Comparison of ENCODE assay signal across 18 mouse cellular contexts in the genomic region with DNA sequence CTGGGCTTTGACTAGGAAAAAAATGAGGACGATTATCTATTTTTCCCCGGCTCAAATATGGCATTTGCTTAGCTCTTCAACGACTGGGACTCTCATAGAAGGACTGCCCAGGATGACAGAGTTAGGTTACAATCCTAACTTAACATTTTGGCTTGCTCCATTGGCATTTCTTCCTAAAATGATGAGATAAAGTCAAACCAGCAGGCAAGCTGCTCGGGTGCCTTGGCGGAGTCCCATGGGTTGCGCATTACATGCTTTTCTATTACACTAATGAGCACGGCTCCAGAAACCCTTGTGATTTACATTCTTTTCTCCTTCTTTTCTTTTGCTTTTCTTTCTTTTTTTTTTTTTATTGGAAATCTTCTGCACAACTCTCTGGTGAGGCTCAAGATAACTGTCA.
DNase-seq lines count a peak whose midpoint lies in the region; ATAC-seq and TF ChIP-seq lines count a peak whose summit lies in the region.
"Had no signal": no experiment of that assay in that cellular context is flagged by ENCODE, and none has a peak within 500 bp of the region (broad histone marks: within the 10 kb centered on the region; RNA-seq: fewer than 3 reads in every experiment).

No protein-coding gene starts in this region.

- no peak overlapping the region for H3K4me3 ChIP-seq in forebrain, embryonic 14.5 days (ENCODE audit: low read depth, low read length)
- H3K4me3 ChIP-seq in forebrain, embryonic 11.5 days (ENCODE audit: low read depth, low read length) = no peak overlapping the region
- H3K4me3 ChIP-seq in lung, postnatal 0 days (ENCODE audit: low read depth, low read length) = no peak overlapping the region
- H3K4me3 ChIP-seq: embryonic facial prominence, embryonic 15.5 days; forebrain, embryonic 13.5 days; hindbrain, embryonic 10.5 days; limb, embryonic 13.5 days; midbrain, embryonic 12.5 days had no signal

- H3K9ac ChIP-seq in forebrain, embryonic 14.5 days (ENCODE audit: low read length) = no peak overlapping the region
- H3K9ac ChIP-seq in forebrain, embryonic 11.5 days (ENCODE audit: low read length) = no peak overlapping the region
- H3K9ac ChIP-seq in lung, postnatal 0 days (replicated peaks; ENCODE audit: low read depth) = no peak overlapping the region
- H3K9ac ChIP-seq: embryonic facial prominence, embryonic 15.5 days; forebrain, embryonic 13.5 days; limb, embryonic 13.5 days; liver, embryonic 14.5 days; midbrain, embryonic 12.5 days had no signal

- TF ChIP-seq EP300 in lung, postnatal 0 days (IDR thresholded peaks at IDR 0.05) = no peak

- ATAC-seq in forebrain, embryonic 14.5 days = no peak
- no peak for ATAC-seq in forebrain, embryonic 11.5 days (replicated peaks; ENCODE audit: low FRiP score)
- ATAC-seq in lung, postnatal 0 days = no peak
- ATAC-seq: forebrain, embryonic 13.5 days had no signal

- no peaks in the 10 kb centered on the region for H3K4me1 ChIP-seq in forebrain, embryonic 14.5 days (ENCODE audit: control insufficient read depth, insufficient read depth, low read length)
- H3K4me1 ChIP-seq in forebrain, embryonic 11.5 days (replicated peaks; ENCODE audit: control insufficient read depth, insufficient read depth, low read length) = no peaks in the 10 kb centered on the region
- peaks cover 17% of the 10 kb centered on the region; the same call in 1 of the 2 replicates for H3K4me1 ChIP-seq in lung, postnatal 0 days (ENCODE audit: insufficient read depth, low read depth, low read length)
- H3K4me1 ChIP-seq: forebrain, embryonic 13.5 days had no signal

- WGBS in forebrain, embryonic 14.5 days = 69% methylated on average over 7 of the region's 7 CpGs
- WGBS in forebrain, embryonic 11.5 days = 85% methylated on average over 7 of the region's 7 CpGs
- WGBS in lung, postnatal 0 days = 54% methylated on average over 7 of the region's 7 CpGs

- H3K36me3 ChIP-seq in forebrain, embryonic 14.5 days (ENCODE audit: control insufficient read depth, insufficient read depth, low read length) = no peaks in the 10 kb centered on the region
- H3K36me3 ChIP-seq in forebrain, embryonic 11.5 days (ENCODE audit: control insufficient read depth, insufficient read depth, low read length) = no peaks in the 10 kb centered on the region
- 0 out of 2 replicates have a peak, but pooled peaks cover 4% of the 10 kb centered on the region for H3K36me3 ChIP-seq in lung, postnatal 0 days (ENCODE audit: insufficient read depth, low read length)
- H3K36me3 ChIP-seq: embryonic facial prominence, embryonic 15.5 days; hindbrain, embryonic 10.5 days; midbrain, embryonic 12.5 days had no signal

- DNase-seq in forebrain, embryonic 14.5 days (ENCODE audit: low spot score) = peak; percentile 33
- DNase-seq in forebrain, embryonic 11.5 days (ENCODE audit: low spot score) = no peak
- peak; percentile 61 for DNase-seq in lung, postnatal 0 days (ENCODE audit: low spot score)
- no peak for DNase-seq in lung, adult 18-20 months
- DNase-seq in gastrocnemius, postnatal 25 days = peak; percentile 45
- DNase-seq in lung, postnatal 36 days = peak; percentile 54
- no peak for DNase-seq in thymus, postnatal 0 days (ENCODE audit: low spot score)
- no peak for DNase-seq in thymus, postnatal 10 days (ENCODE audit: low spot score in 2 of 2)
- DNase-seq: cerebellum, adult 8-10 months; kidney, adult 2 months; kidney, postnatal 36 days; layer of hippocampus, adult 9-11 months had no signal

- H3K27ac ChIP-seq in forebrain, embryonic 14.5 days (ENCODE audit: low read depth, low read length) = no peak overlapping the region
- no peak overlapping the region for H3K27ac ChIP-seq in forebrain, embryonic 11.5 days (ENCODE audit: low read depth, low read length)
- no peak overlapping the region for H3K27ac ChIP-seq in lung, postnatal 0 days (ENCODE audit: low read length)
- H3K27ac ChIP-seq: embryonic facial prominence, embryonic 15.5 days; forebrain, embryonic 13.5 days; hindbrain, embryonic 10.5 days; limb, embryonic 13.5 days; liver, embryonic 14.5 days; midbrain, embryonic 12.5 days had no signal

- H3K4me2 ChIP-seq in forebrain, embryonic 14.5 days (ENCODE audit: low read length) = no peak overlapping the region
- H3K4me2 ChIP-seq in forebrain, embryonic 11.5 days (ENCODE audit: low read depth, low read length, severe bottlenecking) = no peak overlapping the region
- H3K4me2 ChIP-seq in lung, postnatal 0 days (replicated peaks; ENCODE audit: low read depth, low read length) = no peak overlapping the region
- H3K4me2 ChIP-seq: embryonic facial prominence, embryonic 15.5 days; forebrain, embryonic 13.5 days; limb, embryonic 13.5 days; midbrain, embryonic 12.5 days had no signal

- no peaks in the 10 kb centered on the region for H3K9me3 ChIP-seq in forebrain, embryonic 14.5 days (replicated peaks; ENCODE audit: control insufficient read depth, low read length)
- H3K9me3 ChIP-seq in forebrain, embryonic 11.5 days (ENCODE audit: control insufficient read depth, low read length) = no peaks in the 10 kb centered on the region
- no peaks in the 10 kb centered on the region for H3K9me3 ChIP-seq in lung, postnatal 0 days (ENCODE audit: low read length)
- H3K9me3 ChIP-seq: embryonic facial prominence, embryonic 15.5 days; forebrain, embryonic 13.5 days; hindbrain, embryonic 10.5 days; limb, embryonic 13.5 days; midbrain, embryonic 12.5 days had no signal

- no peaks in the 10 kb centered on the region for H3K27me3 ChIP-seq in forebrain, embryonic 14.5 days (replicated peaks; ENCODE audit: control insufficient read depth, insufficient read depth, low read length)
- no peaks in the 10 kb centered on the region for H3K27me3 ChIP-seq in forebrain, embryonic 11.5 days (ENCODE audit: control insufficient read depth, insufficient read depth, low read length)
- no peaks in the 10 kb centered on the region for H3K27me3 ChIP-seq in lung, postnatal 0 days (replicated peaks; ENCODE audit: insufficient read depth, low read length)
- H3K27me3 ChIP-seq: embryonic facial prominence, embryonic 15.5 days; limb, embryonic 13.5 days had no signal

- TF ChIP-seq CTCF in lung, postnatal 0 days (IDR thresholded peaks at IDR 0.05) = no peak

Comparison
In these comparisons a context has a peak if more than half of its experiments do, and no peak if none do; other contexts are left out.
1. DNase-seq: peak in forebrain, embryonic 14.5 days (single experiment), lung, postnatal 0 days (single experiment), gastrocnemius, postnatal 25 days (single experiment) and lung, postnatal 36 days (single experiment); none in forebrain, embryonic 11.5 days (single experiment), lung, adult 18-20 months (0 of 2), thymus, postnatal 0 days (single experiment) and thymus, postnatal 10 days (0 of 2).